Mouse (Mus musculus) activated CD4-positive, CD25-positive, alpha-beta regulatory T cell, adult 9 weeks (primary cell): ENCODE data around the gene Trrap. TPM values are rescaled to one million over a fixed set of nuclear protein-coding genes. Genes with fewer than 3 reads are reported as not detected.

Experiments
- polyA plus RNA-seq: library from polyadenylated mRNA; unstranded; fragments of 100-300 nt; shearing (Covaris generic); gene quantifications from one replicate; pipeline ENCODE4 v1.2.1, GENCODE M21; 2017

The Trrap gene
- polyA plus RNA-seq, result 44.7 TPM

GRCm38 (mm10) chr5:144767106-144767798, at the start of gene Trrap:
Gene Trrap (plus strand): TSS chr5:144767732.

GRCm38 (mm10) chr5:144761161-144761868, 6.2 kb upstream of the Trrap start, which contains the start of gene Tmem130:
Gene Tmem130 (minus strand): TSS chr5:144761818.

Other genes starting within 250 kb of the Trrap start
- gene Nptx2, start 221.8 kb upstream of the Trrap start, polyA plus RNA-seq, result not detected
- gene Tmem130, start 5.9 kb upstream of the Trrap start, polyA plus RNA-seq, result not detected
- 3.2 TPM for gene Smurf1, start 198.1 kb downstream of the Trrap start, polyA plus RNA-seq